Mouse (Mus musculus) lung, embryonic 14.5 days (tissue): ENCODE measurements around the gene Gm20547. TPM values are rescaled to one million over a fixed set of nuclear protein-coding genes. Genes with fewer than 3 reads are reported as not detected.

Experiments used
- ATAC-seq: fragments of 200-750 bp; cut with Nextera tagmentation; 2 replicates; pipeline ENCODE4 v1.8.0; 2017; ENCODE audit warnings: mild to moderate bottlenecking, moderate TSS enrichment, moderate library complexity; ENCODE audit not compliant: insufficient read depth
- DNase-seq: peaks from one replicate; pipeline ENCODE4 v3.0.0-alpha.2; 2015
- H3K27ac ChIP-seq: fragments of 300-500 bp; sonication (generic); 2 replicates; pipeline ENCODE4 v1.5.1; 2014; ENCODE audit warnings: low read depth, mild to moderate bottlenecking, moderate library complexity
- H3K27me3 ChIP-seq: fragments of 300-500 bp; sonication (generic); 2 replicates; pipeline ENCODE4 v1.6.1; 2014; ENCODE audit warnings: low read length, control low read depth; ENCODE audit not compliant: insufficient read depth
- H3K36me3 ChIP-seq: fragments of 300-500 bp; sonication (generic); 2 replicates; pipeline ENCODE4 v1.6.1; 2014; ENCODE audit warnings: control low read depth; ENCODE audit not compliant: insufficient read depth
- H3K4me1 ChIP-seq: fragments of 300-500 bp; sonication (generic); 2 replicates; pipeline ENCODE4 v1.6.1; 2014; ENCODE audit warnings: antibody characterized with exemption, control low read depth; ENCODE audit not compliant: insufficient read depth
- H3K4me2 ChIP-seq: fragments of 300-500 bp; sonication (generic); 2 replicates; pipeline ENCODE4 v1.6.1; 2014; ENCODE audit warnings: mild to moderate bottlenecking
- H3K4me3 ChIP-seq: fragments of 300-500 bp; sonication (generic); 2 replicates; pipeline ENCODE4 v1.5.1; 2014; ENCODE audit warnings: low read depth, low read length
- H3K9ac ChIP-seq: fragments of 300-500 bp; sonication (generic); 2 replicates; pipeline ENCODE4 v1.6.1; 2014
- H3K9me3 ChIP-seq: fragments of 300-500 bp; sonication (generic); 2 replicates; pipeline ENCODE4 v1.6.1; 2016; ENCODE audit warnings: low read depth, low read length, control low read depth
- CTCF ChIP-seq: IDR thresholded peaks from 2 replicates; pipeline ENCODE4 v1.5.1; 2016; ENCODE audit warnings: antibody characterized with exemption, low read depth
- WGBS: fragments of 180-500 bp; shearing (Covaris S2); extraction: QIAGEN DNeasy Blood & Tissue Kit; methylation state at CpG from one replicate; pipeline ENCODE4 v1.1.7; 2014; 5-methylcytosine and 5-hydroxymethylcytosine counted together
- polyA plus RNA-seq: library from polyadenylated mRNA; unstranded; fragments of >200 nt; fragmentation: Nextera tagmentation; extraction: Ambion mirVana; gene quantifications from 2 replicates; pipeline ENCODE4 v1.2.1, GENCODE M21; 2014

The Gm20547 gene
- not detected in 2 replicates for polyA plus RNA-seq

DNA sequence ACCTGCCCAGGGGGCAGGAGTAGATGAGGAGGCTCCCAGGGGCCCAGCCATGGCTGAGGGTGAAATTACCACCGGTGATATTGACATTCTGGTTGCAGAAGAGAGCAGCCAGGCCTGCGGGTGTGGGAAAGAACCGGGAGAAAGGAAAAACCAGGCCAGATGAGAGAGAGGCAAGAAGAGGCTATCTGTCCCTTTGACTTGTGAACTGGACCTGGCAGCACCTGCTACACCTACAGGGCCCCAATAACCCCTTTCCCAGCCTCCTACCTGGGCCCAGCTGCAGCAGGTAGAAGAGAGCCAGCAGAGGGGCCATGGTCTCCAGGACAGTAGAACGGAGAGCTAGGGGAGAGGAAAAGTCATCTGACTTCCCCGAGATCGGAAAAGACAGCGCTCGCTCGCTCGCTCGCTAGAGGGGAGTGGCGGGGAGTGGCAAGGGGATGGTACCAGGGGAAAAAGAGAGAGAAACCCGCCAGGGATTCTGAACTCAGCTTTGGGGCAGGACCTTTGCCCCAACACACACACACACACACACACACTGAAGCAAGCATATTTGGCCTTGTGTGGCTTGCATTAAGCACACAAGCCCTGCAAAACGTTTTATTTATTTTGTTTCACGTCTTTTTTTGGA lies at the start of gene Gm20547:
Gene Gm20547, minus strand, starts transcription at position 360 of the 628 bp plus-strand sequence.
- Histone ChIP-seq H3K9me3 (no peaks in the 10 kb centered on the region), H3K4me1 (no peaks in the 10 kb centered on the region), H3K4me3 (no peak within 1 kb of the TSS), H3K4me2 (0 out of 2 replicates have a peak within 1 kb of the TSS, but pooled peaks have one; percentile 31), H3K36me3 (no peaks in the 10 kb centered on the region), H3K27ac (no peak within 1 kb of the TSS), H3K27me3 (no peaks in the 10 kb centered on the region), H3K9ac (no peak within 1 kb of the TSS)
- peak; percentile 20 for DNase-seq
- no peak for TF ChIP-seq CTCF
- WGBS: 9% methylated on average over 15 of the region's 15 CpGs
- no peak for ATAC-seq

GRCm38 (mm10) chr17:34931061-34931734 lies 49.4 kb upstream of the Gm20547 start, which contains the start of gene Neu1:
Gene Neu1 (plus strand): TSS chr17:34931253.
- peak within 1 kb of the TSS; percentile 69 for H3K9ac ChIP-seq
- DNase-seq: peak; percentile 99
- H3K27ac ChIP-seq: peak within 1 kb of the TSS; percentile 9; the same call in 1 of the 2 replicates
- H3K4me3 ChIP-seq: peak within 1 kb of the TSS; percentile 62
- 0 out of 2 replicates have a peak, but pooled peaks cover 3% of the 10 kb centered on the region for H3K4me1 ChIP-seq
- WGBS: under 1% methylated on average over 38 of the region's 38 CpGs
- H3K36me3 ChIP-seq: peaks cover 4% of the 10 kb centered on the region; the same call in 1 of the 2 replicates
- no peaks in the 10 kb centered on the region for H3K9me3 ChIP-seq
- H3K4me2 ChIP-seq: peak within 1 kb of the TSS; percentile 98
- no peaks in the 10 kb centered on the region for H3K27me3 ChIP-seq
- TF ChIP-seq CTCF: peak; percentile 79
- peak; percentile 97 for ATAC-seq

- Histone ChIP-seq H3K4me2 (no peak overlapping the region), H3K9me3 (no peaks in the 10 kb centered on the region), H3K36me3 (no peaks in the 10 kb centered on the region), H3K27ac (no peak overlapping the region), H3K9ac (no peak overlapping the region; the same call in 1 of the 2 replicates), H3K4me1 (0 out of 2 replicates have a peak, but pooled peaks cover 3% of the 10 kb centered on the region), H3K27me3 (no peaks in the 10 kb centered on the region), H3K4me3 (no peak overlapping the region)
- WGBS: 28% methylated on average over 4 of the region's 4 CpGs
- ATAC-seq (no peak), DNase-seq (no peak)
- no peak for TF ChIP-seq CTCF
Observed at GRCm38 (mm10) chr17:34928841-34929240, 47.0 kb upstream of the Gm20547 start.

DNA sequence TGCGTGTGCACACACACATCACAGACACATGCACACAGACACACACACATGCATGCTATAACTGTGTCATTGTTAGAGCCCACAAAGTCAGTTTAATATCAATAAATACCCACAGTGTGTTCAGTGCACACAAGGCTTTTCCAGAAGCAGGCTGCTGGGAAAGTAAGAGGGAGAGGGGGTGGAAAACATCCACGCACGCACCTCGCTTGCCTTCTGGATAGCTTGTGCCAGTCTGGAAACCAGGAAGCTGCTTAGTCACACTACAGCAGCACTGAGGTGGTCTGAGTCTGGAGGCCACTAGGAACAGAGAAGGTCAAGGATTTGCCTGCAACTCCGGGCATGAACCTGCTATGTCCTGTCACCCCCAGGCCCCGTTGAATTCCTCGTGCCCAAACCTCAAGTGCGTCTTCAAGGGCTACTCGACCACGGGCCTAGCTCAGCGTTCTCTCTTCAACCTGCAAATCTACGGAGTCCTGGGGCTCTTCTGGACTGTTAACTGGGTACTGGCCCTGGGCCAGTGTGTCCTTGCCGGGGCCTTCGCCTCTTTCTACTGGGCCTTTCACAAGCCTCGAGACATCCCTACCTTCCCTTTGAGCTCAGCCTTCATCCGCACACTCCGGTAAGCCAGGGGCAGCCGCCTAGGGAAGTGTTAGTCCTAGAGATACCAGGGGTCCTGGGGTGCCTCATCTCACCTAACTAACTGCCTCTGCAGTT lies 45.6 kb upstream of the Gm20547 start:
- no peak for TF ChIP-seq CTCF
- DNase-seq (no peak), ATAC-seq (no peak)
- no peaks in the 10 kb centered on the region for H3K27me3 ChIP-seq
- WGBS: 69% methylated on average over 18 of the region's 18 CpGs
- no peaks in the 10 kb centered on the region for H3K9me3 ChIP-seq
- no peak overlapping the region for H3K4me3 ChIP-seq
- H3K27ac ChIP-seq: no peak overlapping the region
- H3K36me3 ChIP-seq: no peaks in the 10 kb centered on the region
- H3K9ac ChIP-seq: no peak overlapping the region
- 0 out of 2 replicates have a peak, but pooled peaks cover 3% of the 10 kb centered on the region for H3K4me1 ChIP-seq
- no peak overlapping the region for H3K4me2 ChIP-seq

DNA sequence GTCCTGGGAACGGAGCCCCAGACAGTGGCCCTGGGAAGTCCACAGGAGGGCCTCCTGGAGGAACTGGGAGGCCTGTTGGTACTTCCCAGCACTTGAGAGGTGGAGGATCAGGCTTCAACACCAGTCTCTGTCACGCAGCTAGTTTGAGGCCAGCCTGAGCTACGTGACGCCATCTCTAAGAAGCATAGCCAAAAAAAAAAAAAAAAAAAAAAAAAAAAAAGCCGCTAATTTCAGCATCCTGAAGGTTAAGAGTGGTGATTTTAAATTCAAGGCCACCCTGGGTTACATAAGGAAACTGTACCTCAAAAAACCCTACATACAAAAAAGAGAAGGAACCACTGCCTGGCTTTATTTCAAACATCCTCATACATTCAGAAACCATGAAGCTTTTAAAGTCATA lies 42.4 kb upstream of the Gm20547 start:
- Histone ChIP-seq H3K4me2 (no peak overlapping the region), H3K4me1 (no peaks in the 10 kb centered on the region), H3K9ac (no peak overlapping the region; the same call in 1 of the 2 replicates), H3K9me3 (no peaks in the 10 kb centered on the region), H3K4me3 (no peak overlapping the region), H3K36me3 (no peaks in the 10 kb centered on the region), H3K27ac (no peak overlapping the region), H3K27me3 (no peaks in the 10 kb centered on the region)
- 61% methylated on average over 5 of the region's 5 CpGs for WGBS
- no peak for ATAC-seq
- TF ChIP-seq CTCF: no peak
- no peak for DNase-seq

DNA sequence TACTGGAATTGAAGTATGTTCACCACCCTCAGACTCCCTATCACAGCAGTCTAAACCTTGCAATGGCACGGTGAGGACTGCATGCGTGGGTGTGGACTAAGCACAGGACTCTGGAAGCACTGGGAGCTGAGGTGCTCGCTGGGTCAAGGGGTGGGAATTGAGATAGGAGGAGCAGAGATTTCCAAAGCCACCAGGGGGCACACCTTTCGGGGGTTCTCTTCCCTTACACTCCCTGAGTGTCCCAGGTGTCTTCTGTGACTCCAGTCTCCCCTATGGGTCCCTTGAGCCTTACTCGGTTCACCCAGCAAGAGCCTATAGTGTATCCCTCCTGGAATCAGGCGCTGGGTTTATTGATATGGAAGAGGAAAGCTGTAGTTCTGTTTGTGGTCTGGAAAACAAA lies 41.1 kb upstream of the Gm20547 start:
- H3K4me1 ChIP-seq: no peaks in the 10 kb centered on the region
- H3K4me2 ChIP-seq: no peak overlapping the region
- no peak for DNase-seq
- no peak overlapping the region for H3K9ac ChIP-seq
- no peaks in the 10 kb centered on the region for H3K27me3 ChIP-seq
- no peaks in the 10 kb centered on the region for H3K36me3 ChIP-seq
- 41% methylated on average over 6 of the region's 6 CpGs for WGBS
- H3K9me3 ChIP-seq: no peaks in the 10 kb centered on the region
- ATAC-seq: no peak
- H3K27ac ChIP-seq: no peak overlapping the region
- peak; percentile 28 for TF ChIP-seq CTCF
- no peak overlapping the region for H3K4me3 ChIP-seq

DNA sequence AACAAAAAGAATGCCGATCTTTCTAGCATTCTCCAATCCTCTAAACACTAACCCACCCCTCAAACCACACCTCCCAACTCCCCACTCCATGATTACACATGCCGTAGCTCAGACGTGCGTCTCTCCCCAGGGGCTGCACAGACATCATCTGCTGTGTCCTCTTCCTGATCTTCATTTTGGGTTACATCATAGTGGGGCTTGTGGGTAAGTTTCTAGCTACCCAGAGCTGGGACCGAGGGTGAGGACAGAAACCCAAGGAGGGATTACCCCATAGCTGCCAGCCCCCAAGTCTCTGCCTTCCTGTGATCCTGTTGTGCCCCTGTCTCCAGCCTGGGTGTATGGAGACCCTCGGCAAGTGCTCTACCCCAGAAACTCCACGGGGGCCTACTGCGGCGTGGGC lies 35.3 kb upstream of the Gm20547 start:
- ATAC-seq (no peak), DNase-seq (no peak)
- Histone ChIP-seq H3K4me3 (no peak overlapping the region), H3K4me1 (no peaks in the 10 kb centered on the region), H3K27ac (no peak overlapping the region), H3K36me3 (peaks cover 20% of the 10 kb centered on the region), H3K4me2 (no peak overlapping the region), H3K9me3 (no peaks in the 10 kb centered on the region), H3K27me3 (no peaks in the 10 kb centered on the region), H3K9ac (no peak overlapping the region)
- 63% methylated on average over 9 of the region's 9 CpGs for WGBS
- TF ChIP-seq CTCF: no peak
